Mouse (Mus musculus): Measurements from ENCODE around the gene Poc1b. TPM values are rescaled to one million over a fixed set of nuclear protein-coding genes. Genes with fewer than 3 reads are reported as not detected.
"Not testable (repeated sequence)": the region's sequence is repeated elsewhere in the genome, so short reads cannot be mapped to it uniquely, and the experiment has no call there.

The Poc1b gene
- polyA plus RNA-seq, 1 experiment from 2014 or later: 14.9 TPM

DNA sequence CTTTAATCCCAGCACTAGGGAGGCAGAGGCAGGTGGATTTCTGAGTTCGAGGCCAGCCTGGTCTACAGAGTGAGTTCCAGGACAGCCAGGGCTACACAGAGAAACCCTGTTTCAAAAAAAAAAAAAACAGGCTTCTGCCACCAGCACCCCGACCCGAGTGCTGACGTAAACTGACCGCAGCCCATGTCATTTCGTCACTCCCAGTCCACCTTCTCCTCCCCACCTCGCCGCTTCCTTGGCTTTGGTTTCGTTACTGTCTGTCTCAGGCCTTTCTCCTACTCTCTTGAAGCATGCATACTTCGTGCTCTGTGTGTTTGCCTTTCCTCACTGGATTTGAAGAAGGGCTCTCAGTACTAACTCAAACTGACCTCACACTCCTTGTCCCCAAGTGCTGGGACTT lies 50.9 kb downstream of the Poc1b start:
- not testable (repeated sequence) for H3K36me3 ChIP-seq (ENCODE audit: control insufficient read depth, insufficient read depth, low read length); H3K9me3 ChIP-seq (ENCODE audit: control insufficient read depth, low read length); H3K4me3 ChIP-seq (replicated peaks; ENCODE audit: low read depth, low read length); H3K4me1 ChIP-seq (ENCODE audit: control insufficient read depth, insufficient read depth, low read length); H3K27me3 ChIP-seq (ENCODE audit: control insufficient read depth, insufficient read depth, low read length); H3K27ac ChIP-seq (replicated peaks; ENCODE audit: low read depth, low read length); H3K9ac ChIP-seq (replicated peaks; ENCODE audit: low read length); ATAC-seq (ENCODE audit: low FRiP score, low TSS enrichment); H3K4me2 ChIP-seq (ENCODE audit: low read length); DNase-seq
- WGBS: 94% methylated on average over 10 of the region's 10 CpGs

DNA sequence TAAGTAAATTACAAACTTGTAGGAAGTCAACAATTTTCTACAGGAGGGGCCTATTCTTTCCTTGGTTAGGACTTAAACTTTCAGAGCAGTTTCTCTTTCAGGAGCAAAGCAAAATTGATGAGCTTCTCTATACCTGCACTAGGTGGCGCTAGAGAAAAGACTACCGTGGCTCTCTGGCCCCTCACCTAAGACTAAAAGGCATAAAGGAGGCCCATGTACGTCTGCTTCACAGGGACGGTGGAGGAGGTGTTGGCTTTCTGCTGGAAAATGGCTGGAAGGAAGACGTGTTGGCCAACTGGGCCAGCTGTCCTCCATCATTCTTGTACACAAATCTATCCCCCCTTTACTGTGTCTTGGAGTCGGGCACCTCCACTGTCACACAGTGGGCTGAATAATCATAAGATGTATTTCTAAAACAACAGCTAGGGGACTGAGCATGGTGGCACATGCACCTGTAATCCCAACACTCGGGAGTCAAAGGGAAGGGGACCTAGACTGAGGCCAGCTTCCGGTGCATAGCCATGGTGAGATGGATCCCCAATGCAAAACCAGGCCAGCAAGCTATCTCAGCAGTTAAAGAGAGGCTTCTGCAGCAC lies 55.2 kb downstream of the Poc1b start:
- no peaks in the 10 kb centered on the region for H3K9me3 ChIP-seq (ENCODE audit: control insufficient read depth, low read length)
- WGBS: 37% methylated on average over 8 of the region's 8 CpGs
- DNase-seq: peak; percentile 79
- no peaks in the 10 kb centered on the region for H3K4me1 ChIP-seq (ENCODE audit: control insufficient read depth, insufficient read depth, low read length)
- ATAC-seq (ENCODE audit: low FRiP score, low TSS enrichment): no peak; the same call in 1 of the 2 replicates
- H3K27me3 ChIP-seq (ENCODE audit: control insufficient read depth, insufficient read depth, low read length): no peaks in the 10 kb centered on the region
- H3K36me3 ChIP-seq (ENCODE audit: control insufficient read depth, insufficient read depth, low read length): peaks cover 3% of the 10 kb centered on the region; the same call in 1 of the 2 replicates
- no peak overlapping the region for H3K4me3 ChIP-seq (replicated peaks; ENCODE audit: low read depth, low read length)
- H3K27ac ChIP-seq (replicated peaks; ENCODE audit: low read depth, low read length): no peak overlapping the region
- no peak overlapping the region for H3K9ac ChIP-seq (replicated peaks; ENCODE audit: low read length)
- H3K4me2 ChIP-seq (ENCODE audit: low read length): no peak overlapping the region

DNA sequence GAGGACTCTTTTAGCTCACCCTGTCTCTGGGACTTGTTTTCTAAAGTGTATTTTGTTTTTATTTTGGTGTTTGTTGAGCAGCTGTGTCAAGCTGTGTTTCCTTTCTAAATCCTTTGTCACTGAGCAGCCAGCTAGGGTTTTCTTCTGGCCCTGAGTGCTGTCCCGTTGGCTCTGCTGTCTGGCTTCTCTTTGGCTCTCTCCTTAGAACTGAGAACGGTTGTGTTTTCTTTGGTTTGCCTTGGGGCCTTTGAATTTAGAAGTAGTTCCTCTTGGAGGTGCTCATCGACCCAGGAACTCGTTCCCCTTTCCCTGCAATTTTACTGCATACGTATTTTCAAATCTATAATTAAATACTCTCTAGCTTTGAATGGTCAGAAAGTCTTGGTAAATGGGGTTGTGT lies 56.2 kb downstream of the Poc1b start:
- Histone ChIP-seq H3K27ac (replicated peaks; ENCODE audit: low read depth, low read length) (no peak overlapping the region), H3K4me3 (replicated peaks; ENCODE audit: low read depth, low read length) (no peak overlapping the region), H3K27me3 (ENCODE audit: control insufficient read depth, insufficient read depth, low read length) (no peaks in the 10 kb centered on the region), H3K9ac (replicated peaks; ENCODE audit: low read length) (no peak overlapping the region), H3K4me2 (ENCODE audit: low read length) (no peak overlapping the region), H3K9me3 (ENCODE audit: control insufficient read depth, low read length) (no peaks in the 10 kb centered on the region), H3K36me3 (ENCODE audit: control insufficient read depth, insufficient read depth, low read length) (peaks cover 3% of the 10 kb centered on the region; the same call in 1 of the 2 replicates), H3K4me1 (ENCODE audit: control insufficient read depth, insufficient read depth, low read length) (no peaks in the 10 kb centered on the region)
- DNase-seq (no peak), ATAC-seq (ENCODE audit: low FRiP score, low TSS enrichment) (no peak)
- WGBS: 76% methylated on average over 5 of the region's 5 CpGs

DNA sequence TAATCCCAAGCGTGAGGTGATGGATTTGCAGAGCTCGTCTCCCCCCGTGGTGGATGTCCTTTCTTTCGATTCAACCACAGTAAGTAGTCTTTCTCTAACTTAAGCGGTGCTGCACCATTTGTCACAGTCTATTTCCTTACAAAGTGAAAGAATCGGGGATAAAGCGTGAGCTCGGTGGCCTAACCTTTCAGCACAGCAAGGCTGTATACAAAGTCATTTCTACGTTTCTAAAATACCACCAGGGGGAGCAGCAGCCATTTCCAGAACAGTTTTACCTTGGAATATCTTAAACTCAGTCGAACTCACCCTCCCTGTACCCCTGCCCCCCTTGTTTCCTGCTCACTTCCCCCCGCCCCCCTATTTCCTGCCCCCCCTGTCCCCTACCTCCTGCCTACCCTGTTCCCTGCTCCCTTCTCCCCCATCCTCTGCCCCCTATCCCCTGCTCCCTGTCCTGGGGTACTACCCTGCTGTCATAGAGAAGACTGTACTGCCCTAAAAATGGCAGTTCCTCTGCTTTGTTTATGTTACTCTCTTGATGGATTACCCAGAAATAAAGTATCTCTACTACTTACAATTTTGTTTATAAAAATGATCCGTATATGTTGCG lies 58.1 kb downstream of the Poc1b start:
- Histone ChIP-seq H3K4me3 (replicated peaks; ENCODE audit: low read depth, low read length) (no peak overlapping the region), H3K4me2 (ENCODE audit: low read length) (no peak overlapping the region), H3K9ac (replicated peaks; ENCODE audit: low read length) (no peak overlapping the region), H3K9me3 (ENCODE audit: control insufficient read depth, low read length) (no peaks in the 10 kb centered on the region), H3K27ac (replicated peaks; ENCODE audit: low read depth, low read length) (no peak overlapping the region), H3K4me1 (ENCODE audit: control insufficient read depth, insufficient read depth, low read length) (no peaks in the 10 kb centered on the region), H3K36me3 (ENCODE audit: control insufficient read depth, insufficient read depth, low read length) (peaks cover 3% of the 10 kb centered on the region; the same call in 1 of the 2 replicates), H3K27me3 (ENCODE audit: control insufficient read depth, insufficient read depth, low read length) (no peaks in the 10 kb centered on the region)
- ATAC-seq (ENCODE audit: low FRiP score, low TSS enrichment): peak; percentile 57; the same call in 1 of the 2 replicates
- 24% methylated on average over 13 of the region's 13 CpGs for WGBS
- DNase-seq: peak; percentile 85

DNA sequence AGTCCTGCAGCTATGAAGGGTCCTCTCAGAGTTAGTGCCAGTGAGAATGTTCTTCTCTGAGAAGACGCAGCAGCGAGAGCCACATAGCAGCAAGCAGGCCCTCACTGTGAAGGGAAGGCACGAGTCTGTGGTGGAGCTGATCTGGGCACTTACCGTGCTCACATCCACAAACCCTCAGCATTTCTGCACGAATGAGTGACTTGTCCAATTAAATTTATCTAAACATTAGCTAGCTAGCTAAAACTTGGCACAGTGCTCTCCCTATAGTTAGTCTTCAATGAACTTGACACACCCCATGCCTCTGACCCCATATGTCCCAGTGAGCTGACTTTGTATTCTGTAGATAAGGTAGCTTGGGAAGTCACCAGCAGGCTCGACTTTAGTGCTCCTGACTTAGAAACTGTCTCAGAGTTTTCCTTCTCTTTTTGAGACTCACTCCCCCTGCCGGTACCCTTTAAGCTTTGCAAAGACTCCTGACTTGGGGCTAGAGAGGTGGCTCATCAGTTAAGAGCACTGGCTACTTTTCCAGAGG lies 59.0 kb downstream of the Poc1b start:
- Histone ChIP-seq H3K36me3 (ENCODE audit: control insufficient read depth, insufficient read depth, low read length) (no peaks in the 10 kb centered on the region), H3K4me1 (ENCODE audit: control insufficient read depth, insufficient read depth, low read length) (no peaks in the 10 kb centered on the region), H3K27ac (replicated peaks; ENCODE audit: low read depth, low read length) (no peak overlapping the region), H3K4me2 (ENCODE audit: low read length) (no peak overlapping the region), H3K9me3 (ENCODE audit: control insufficient read depth, low read length) (no peaks in the 10 kb centered on the region), H3K9ac (replicated peaks; ENCODE audit: low read length) (no peak overlapping the region), H3K27me3 (ENCODE audit: control insufficient read depth, insufficient read depth, low read length) (no peaks in the 10 kb centered on the region), H3K4me3 (replicated peaks; ENCODE audit: low read depth, low read length) (no peak overlapping the region)
- ATAC-seq (ENCODE audit: low FRiP score, low TSS enrichment) (no peak), DNase-seq (no peak)
- 82% methylated on average over 7 of the region's 7 CpGs for WGBS

DNA sequence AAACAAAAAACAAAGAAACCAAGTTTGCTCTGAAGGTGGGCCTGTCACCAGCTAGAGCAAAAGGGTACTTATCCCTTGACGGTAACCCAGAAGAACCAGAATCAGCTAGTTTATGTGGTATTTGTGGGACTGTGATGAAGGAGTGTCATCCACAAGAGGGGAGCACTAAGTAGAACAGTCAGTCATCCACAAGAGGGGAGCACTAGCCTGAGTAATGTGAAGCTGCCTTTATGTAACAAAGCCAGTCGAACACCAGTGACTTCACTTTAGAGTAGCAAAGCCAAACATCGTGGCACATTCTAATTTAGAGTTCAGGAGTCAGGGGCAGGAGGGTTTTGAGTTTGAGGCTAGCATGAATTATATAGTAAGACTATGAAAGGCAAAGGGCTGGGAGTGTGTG lies 59.6 kb downstream of the Poc1b start:
- no peak overlapping the region for H3K9ac ChIP-seq (replicated peaks; ENCODE audit: low read length)
- H3K4me3 ChIP-seq (replicated peaks; ENCODE audit: low read depth, low read length): no peak overlapping the region
- H3K4me2 ChIP-seq (ENCODE audit: low read length): no peak overlapping the region
- WGBS: 77% methylated on average over 3 of the region's 3 CpGs
- H3K36me3 ChIP-seq (ENCODE audit: control insufficient read depth, insufficient read depth, low read length): no peaks in the 10 kb centered on the region
- ATAC-seq (ENCODE audit: low FRiP score, low TSS enrichment): no peak
- peak; percentile 44 for DNase-seq
- H3K27ac ChIP-seq (replicated peaks; ENCODE audit: low read depth, low read length): no peak overlapping the region
- no peaks in the 10 kb centered on the region for H3K4me1 ChIP-seq (ENCODE audit: control insufficient read depth, insufficient read depth, low read length)
- H3K27me3 ChIP-seq (ENCODE audit: control insufficient read depth, insufficient read depth, low read length): no peaks in the 10 kb centered on the region
- no peaks in the 10 kb centered on the region for H3K9me3 ChIP-seq (ENCODE audit: control insufficient read depth, low read length)

DNA sequence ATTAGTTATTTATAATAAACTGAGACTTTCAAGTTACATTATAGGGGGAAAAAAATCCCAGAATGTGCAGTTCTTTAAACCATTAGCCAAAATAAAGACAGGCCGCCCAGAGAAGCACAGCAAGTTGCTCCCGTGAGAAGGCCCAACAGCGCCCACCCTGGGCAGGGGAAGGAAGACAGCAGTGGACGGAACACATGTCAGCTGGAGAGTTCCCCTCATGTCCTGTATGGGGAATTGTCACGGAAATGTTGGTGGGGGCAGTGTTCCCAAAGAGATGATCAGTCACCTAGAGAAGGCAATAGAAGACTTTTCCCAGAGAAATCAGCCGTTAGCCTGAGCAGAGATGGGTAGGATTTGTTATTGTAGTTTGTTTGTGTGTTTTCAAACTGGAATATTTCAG lies 61.6 kb downstream of the Poc1b start:
- 78% methylated on average over 6 of the region's 6 CpGs for WGBS
- ATAC-seq (ENCODE audit: low FRiP score, low TSS enrichment) (no peak), DNase-seq (no peak)
- Histone ChIP-seq H3K27ac (replicated peaks; ENCODE audit: low read depth, low read length) (no peak overlapping the region), H3K4me1 (ENCODE audit: control insufficient read depth, insufficient read depth, low read length) (no peaks in the 10 kb centered on the region), H3K4me2 (ENCODE audit: low read length) (no peak overlapping the region), H3K9me3 (ENCODE audit: control insufficient read depth, low read length) (no peaks in the 10 kb centered on the region), H3K27me3 (ENCODE audit: control insufficient read depth, insufficient read depth, low read length) (no peaks in the 10 kb centered on the region), H3K9ac (replicated peaks; ENCODE audit: low read length) (no peak overlapping the region), H3K36me3 (ENCODE audit: control insufficient read depth, insufficient read depth, low read length) (no peaks in the 10 kb centered on the region), H3K4me3 (replicated peaks; ENCODE audit: low read depth, low read length) (no peak overlapping the region)

DNA sequence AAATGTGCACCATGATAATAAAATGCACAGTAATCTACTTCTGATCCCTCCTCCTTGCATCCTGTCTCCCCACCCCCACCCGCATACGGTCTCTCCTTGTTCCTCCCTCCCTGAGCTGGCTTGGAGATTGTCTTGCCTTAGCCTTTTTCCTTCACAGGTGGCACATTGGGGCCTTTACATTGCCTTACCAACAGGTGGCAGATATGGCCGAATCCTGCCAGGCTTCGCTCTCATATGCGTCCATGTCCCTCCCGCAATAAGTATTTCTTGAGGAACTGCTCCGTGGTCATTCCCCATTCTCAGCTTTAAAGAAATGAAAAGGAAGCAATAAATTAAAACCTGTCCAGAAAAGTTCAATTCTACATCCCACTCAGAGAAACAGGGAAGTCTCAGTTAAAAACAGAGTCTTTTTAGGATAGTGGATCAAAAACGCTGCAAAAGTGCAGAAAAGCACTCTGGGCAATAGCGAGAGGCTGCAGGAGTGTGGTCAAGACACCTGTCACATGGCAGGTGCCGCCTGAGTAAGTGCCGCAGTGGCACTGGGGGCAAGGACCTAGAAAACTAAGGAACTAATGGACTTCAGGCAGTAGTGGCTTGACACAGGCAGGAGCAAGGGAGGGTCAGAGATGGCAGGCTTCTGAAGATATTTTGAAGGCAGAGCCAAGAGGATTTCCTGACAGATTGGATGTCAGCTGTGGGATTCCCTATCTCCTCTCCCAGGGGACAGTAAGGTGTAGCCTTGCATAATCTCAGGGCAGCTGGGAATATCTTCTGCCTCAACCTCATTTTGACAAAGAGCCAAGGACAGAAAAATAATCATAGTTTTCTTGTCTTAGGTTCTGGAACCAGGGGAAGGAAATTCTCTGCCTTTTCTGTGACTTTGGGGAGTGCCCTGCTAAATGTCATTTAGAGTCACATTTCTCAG lies 62.3 kb downstream of the Poc1b start:
- no peak overlapping the region for H3K4me3 ChIP-seq (replicated peaks; ENCODE audit: low read depth, low read length)
- H3K9ac ChIP-seq (replicated peaks; ENCODE audit: low read length): no peak overlapping the region
- DNase-seq (peak; percentile 25), ATAC-seq (ENCODE audit: low FRiP score, low TSS enrichment) (no peak)
- no peaks in the 10 kb centered on the region for H3K36me3 ChIP-seq (ENCODE audit: control insufficient read depth, insufficient read depth, low read length)
- H3K27ac ChIP-seq (replicated peaks; ENCODE audit: low read depth, low read length): no peak overlapping the region
- H3K4me1 ChIP-seq (ENCODE audit: control insufficient read depth, insufficient read depth, low read length): no peaks in the 10 kb centered on the region
- H3K4me2 ChIP-seq (ENCODE audit: low read length): no peak overlapping the region
- no peaks in the 10 kb centered on the region for H3K9me3 ChIP-seq (ENCODE audit: control insufficient read depth, low read length)
- 87% methylated on average over 11 of the region's 11 CpGs for WGBS
- no peaks in the 10 kb centered on the region for H3K27me3 ChIP-seq (ENCODE audit: control insufficient read depth, insufficient read depth, low read length)

Data from midbrain, embryonic 14.5 days (tissue).